Mouse (Mus musculus) thymus, postnatal 36 days (tissue): ENCODE data around the gene Fam178b.
"Not testable (repeated sequence)": the region's sequence is repeated elsewhere in the genome, so short reads cannot be mapped to it uniquely, and the experiment has no call there.

Experiments
- DNase-seq, 2 experiments: peaks; one replicate each; pipeline ENCODE4 v3.0.0; 2022; ENCODE audit warnings: mixed read lengths in 2 of 2

Fam178b gene

DNA sequence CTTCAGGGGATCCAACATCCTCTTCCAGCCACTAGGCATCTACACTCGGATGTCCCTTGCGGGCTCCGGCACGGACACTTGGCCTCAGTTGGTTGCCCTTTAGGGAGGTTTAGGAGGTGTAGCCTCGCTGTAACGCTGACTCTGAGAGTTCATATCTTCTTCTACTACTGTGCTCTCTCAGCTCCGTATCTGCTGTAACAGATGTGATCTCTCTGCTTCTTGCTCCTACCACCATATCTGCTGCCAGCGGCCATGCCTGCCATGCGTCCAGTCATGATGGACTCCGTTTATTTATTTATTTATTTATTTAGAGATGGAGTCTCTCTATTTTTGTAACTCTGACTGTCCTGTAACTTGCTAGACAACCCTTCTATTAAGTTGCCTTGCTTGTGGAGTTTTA lies 11.7 kb downstream of the Fam178b start:
- DNase-seq, result no peak

DNA sequence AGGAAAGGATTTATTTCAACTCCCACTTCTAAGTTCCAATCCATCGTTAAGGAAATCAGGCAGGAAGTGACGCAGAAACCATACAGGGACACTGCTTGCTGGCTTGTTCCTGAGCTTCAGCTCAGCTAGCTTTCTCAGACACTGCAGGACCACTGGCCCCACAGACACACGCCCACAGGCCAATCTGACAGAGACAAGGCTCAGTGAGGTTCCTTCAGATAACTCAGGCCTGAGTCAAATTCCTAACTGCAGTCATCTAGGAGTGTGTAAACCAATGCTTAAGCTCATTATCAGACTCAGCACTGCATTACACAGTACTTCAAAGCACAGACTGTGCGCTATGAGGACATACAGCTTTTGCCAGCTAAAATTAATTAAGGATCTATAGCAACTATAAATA lies 12.7 kb downstream of the Fam178b start:
- no peak for DNase-seq

DNA sequence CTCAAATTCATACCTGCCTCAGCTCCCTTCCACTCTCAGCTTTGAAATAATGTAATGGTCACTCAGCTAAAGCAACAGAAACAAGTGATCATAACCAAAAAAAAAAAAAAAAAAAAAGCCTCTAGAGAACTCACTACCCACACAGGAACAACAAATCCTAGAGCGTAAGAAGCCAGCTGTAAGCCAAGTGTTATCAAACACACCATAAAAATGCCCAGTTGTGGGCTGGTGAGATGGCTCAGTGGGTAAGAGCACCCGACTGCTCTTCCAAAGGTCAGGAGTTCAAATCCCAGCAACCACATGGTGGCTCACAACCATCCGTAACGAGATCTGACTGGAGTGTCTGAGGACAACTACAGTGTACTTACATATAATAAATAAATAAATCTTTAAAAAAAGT lies 15.0 kb downstream of the Fam178b start:
- not testable (repeated sequence) for DNase-seq

DNA sequence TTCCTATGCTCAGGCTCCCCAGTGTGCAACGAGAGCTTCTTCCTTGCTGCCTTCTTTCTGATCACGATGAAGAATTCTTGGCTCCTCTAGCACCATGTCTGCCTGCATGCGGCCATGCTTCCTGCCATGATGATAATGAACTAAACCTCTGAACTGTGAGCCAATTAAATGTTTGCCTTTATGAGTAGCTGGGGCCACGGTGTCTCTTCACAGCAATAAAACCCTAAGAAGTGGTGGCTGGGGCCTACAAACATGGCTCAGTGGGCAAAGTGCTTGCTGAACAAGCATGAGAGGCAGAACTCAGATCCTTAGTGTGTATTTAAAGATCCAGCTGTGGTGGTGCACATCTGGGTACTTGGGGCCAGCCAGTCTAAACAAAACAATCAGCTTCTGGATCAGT lies 17.0 kb downstream of the Fam178b start:
- no peak for DNase-seq

DNA sequence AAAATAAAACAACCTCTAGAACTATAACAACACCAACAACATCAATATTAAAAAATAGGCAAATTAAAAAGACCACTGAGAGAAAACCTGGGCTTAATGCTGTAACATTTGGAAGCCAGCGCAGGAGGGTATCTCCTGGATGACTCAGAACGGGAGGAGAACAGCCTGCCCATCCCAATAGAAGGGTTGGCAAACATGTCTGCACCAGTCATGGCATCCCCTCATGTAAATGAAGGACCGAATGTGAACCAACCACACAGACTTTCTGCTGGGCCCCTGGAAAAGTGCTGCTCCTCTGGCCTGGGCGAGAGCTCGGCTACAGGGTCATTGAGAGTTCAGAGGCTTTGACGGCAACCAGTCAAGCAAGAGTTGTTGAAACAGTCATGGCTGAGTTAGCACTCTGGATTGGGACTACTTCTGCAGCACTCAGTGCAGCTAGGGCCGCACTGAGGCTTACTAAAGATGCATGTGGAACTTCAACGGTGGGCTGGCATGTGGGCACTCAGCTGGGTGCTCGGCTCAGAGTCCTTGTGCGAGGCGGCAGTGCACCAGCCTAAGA lies 17.7 kb downstream of the Fam178b start:
- no peak for DNase-seq

DNA sequence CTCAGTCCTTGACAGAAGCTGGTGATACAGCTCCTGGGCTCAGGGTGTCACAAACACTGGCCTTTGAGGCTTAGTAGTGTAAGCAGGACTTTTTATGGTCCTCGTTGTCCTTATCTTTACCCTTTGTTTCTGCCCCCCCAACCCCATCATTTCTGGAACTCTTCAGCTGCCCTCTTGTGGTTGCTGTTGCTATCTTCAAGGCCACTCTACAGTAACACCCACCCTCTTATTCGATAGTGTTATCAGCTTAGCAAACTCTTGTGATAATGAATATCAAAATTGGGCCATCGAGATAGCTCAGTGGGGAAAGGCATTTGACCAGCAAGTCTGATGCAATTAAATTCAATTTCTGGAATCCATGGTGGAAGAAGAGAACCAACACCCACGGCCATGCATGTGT lies 18.5 kb downstream of the Fam178b start:
- DNase-seq, result no peak

DNA sequence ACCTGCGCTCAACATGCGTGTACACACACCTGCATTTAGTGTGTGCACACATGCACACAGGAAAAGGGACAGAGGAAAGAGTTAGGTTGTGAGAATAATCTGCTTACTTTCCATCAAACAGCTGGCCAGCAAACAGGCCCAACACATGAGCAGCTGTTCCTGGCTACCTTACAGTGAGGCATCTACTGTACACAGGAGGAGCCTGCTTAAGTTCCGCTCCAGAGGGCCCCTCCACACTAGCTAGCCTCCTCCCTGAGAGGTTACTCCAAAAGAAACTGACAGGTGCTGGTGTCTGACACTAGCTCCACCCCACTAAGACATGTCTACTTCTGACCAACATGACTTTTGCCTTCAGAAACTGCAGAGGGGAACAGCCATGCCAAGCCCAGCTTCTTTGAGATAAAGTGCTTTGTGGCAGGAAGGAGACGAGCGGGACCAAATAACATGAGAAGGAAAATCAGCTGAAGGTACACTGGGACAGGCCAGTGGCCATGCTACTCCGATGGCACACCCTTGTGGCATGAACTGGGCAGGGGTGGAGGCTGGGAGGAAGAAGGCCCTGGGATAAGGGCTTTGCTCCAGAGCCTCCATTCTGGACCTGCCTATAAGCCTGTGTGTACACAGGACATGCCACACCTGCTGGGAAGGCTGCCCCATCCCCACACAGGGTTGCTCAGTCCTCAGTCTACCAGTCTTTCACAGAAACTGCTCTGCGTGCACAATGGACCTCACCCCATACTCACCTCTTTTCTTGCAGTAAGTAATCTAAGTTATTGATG lies 24.2 kb downstream of the Fam178b start:
- DNase-seq, result no peak

DNA sequence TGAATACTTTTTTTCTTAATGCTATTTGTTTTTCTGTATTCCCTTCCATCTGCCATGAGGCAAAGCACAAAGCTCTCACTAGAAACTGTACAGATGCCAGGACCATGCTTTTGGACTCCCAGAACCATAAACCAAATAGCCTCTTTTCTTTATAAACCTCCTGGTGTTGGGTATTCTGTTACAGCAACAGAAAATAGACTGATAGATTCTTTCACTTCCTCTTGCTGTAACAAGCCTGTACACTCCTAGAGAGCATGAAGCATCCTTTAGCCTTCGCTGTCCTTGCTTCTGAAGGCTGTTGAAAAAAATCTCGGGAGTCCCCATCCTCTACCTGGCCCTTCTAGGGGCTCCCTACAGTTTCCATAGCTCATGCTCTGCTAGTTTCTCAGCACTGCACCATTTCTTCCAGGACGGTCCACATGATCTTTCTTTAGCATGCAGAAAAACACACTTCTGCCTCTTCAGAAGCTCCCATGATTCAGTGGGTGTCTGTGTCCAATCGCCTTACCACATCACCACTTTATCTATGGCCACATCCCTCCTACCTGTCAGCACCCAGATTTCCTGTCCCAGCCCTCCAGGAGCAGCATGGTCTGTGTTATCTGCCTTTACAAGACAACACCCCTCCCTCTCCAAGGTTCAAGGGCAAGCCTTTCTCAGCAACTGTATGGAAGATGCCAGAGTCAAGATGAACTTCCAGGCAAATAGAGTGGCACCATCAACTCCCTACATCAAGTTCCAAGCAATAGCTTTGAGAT lies 25.1 kb downstream of the Fam178b start:
- DNase-seq, result no peak

DNA sequence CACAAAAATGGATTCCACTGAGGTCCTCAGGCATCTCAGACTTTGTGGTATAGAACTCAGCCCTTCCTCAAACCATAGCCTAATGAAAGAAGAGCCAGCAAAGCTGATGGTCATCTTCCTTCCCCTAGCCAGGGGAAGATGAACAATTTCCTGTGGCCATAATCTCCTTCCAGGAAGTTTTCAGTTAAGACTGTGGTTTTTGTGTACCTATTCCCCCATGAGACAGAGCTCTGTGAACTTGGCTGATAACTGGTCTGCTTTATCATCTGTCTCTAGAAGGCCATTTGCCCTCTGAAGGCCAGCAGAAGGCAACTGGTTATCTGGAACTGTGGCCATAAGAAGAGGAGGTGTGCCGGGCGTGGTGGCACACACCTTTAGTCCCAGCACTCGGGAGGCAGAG lies 26.8 kb downstream of the Fam178b start:
- DNase-seq, result no peak

DNA sequence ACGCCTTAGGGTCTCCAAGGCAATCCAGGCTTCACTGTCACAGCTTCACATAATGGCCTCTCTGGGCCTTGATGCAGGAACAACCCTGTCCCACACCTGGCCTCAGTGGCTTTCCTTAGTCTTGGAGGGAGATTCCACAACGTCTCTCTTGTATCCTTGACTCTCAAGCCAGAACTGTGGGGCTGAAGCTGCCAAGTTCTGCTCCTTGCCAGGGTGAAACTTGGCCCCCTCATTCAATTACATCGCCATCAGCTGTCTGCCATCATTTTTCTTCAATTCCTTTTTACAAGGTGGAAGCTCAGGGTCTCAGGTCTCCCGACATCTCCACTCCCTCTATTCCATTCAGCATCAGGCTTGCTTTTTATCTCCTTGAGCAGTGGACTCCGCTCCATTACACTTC lies 27.9 kb downstream of the Fam178b start:
- no peak for DNase-seq

DNA sequence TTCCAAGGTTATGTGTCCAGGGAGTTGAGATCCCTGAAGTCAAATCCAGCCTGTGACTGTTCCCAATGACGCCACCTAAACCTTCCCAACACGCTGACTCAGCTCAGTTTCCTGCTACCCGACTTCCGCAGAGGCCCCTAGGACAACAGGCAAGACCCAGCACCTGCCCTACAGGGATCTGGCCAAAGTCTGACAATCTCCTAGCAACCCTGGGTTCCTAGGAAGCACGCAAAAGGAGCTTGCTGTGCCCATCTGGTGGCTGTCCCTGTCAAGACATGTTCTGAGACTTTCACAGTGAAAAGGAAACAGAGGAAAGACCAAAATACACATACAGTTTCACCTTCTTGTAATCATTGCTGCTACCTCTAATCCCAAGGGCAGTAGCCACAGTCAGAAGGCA lies 35.4 kb downstream of the Fam178b start:
- DNase-seq, result no peak

DNA sequence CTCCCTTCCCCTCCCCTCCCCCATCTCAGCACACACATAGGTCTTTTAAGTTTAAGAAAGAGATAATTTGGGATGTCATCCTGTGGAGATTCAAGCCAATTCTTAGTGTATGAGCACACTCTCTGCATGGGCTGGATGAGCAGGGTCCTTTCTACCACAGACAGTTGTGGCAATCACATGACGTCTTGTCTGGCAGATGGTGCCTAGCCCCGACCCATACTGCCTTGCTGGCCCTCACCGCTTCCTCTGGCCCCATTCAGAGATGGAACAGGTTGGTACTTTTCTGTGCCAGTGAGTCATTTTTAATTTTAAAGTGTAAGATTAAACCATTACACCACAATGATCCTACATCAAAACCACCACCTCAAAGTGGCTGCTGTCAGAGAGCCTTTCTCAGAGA lies 36.7 kb downstream of the Fam178b start:
- no peak for DNase-seq

DNA sequence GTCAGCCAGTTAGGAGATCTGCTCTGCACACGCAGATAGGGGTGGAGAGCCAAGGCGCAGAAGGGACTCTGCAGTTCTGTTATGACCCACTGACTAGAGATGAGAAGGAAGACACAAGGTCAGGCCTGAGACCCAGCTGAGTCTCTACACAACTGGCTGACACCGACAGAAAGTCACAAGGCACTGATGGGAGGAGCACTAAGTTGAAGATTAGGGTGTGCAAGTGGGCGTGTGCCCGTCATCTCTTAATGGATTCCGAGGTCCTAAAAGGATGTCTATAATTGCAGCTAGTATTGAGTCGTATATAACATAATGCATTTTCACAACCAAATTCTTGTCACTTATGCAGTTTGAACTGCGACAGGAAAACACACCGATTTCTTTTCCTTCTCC lies 38.4 kb downstream of the Fam178b start:
- no peak for DNase-seq

DNA sequence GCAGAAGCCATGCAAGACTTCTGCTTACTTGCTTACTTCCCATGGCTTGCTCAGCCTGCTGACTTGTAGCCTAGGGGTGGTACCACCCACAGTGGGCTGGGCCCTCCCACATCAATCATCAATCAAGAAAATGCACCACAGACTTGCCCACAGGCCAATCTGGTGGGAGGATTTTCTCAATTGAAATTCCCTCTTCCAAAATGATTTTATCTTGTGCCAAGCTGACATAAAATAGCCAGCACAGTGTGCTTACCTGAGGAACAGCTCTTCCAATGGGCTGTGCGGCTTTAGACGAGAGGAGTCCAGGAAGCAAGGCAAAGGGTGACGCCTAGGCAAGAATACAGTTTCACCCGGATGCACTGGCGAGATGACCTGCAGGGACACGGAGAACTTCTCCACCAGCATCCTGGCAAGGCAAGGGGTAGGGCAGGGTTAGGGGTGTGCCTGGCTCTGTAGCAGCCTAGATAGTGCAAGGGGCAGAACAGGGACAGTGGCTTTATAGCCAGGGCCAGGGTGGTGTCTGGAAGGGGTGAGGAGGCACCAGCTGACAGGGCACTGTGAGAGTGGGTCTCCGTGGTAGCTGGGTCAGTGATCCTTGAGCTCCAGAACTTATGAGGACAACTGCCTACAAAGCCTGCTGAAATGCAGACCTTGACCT lies 38.9 kb downstream of the Fam178b start:
- DNase-seq, result no peak

DNA sequence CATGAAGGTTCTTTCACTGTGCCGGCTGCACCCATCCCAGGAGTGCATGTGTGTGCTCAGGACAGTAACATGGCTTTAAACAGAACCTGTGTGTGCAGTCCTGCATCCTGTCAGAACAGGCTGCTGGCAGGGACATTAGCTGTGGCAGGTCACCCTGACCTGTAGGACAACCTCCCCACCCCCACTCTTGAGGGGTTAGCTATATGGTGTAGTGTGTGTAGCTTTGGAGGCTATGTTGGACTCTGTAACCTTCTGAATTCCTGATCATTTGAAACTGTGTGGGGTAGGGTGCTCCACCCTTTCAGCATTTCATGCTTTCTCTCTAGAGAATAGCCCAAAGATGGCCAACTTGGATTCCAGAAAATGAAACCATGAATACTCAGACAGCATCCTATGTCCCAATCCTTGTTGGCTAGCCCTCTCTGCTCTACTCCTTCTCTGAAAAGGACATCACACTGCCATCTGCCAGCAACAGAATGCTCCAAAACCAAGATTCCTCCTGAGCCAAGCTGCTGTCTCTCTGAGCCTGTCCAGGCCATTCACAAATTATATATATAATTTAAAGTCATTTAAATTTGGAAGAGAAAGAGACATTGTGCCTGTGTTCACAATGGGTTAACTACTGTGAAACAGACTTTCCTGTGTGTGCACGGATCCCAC lies 47.0 kb downstream of the Fam178b start:
- no peak for DNase-seq

DNA sequence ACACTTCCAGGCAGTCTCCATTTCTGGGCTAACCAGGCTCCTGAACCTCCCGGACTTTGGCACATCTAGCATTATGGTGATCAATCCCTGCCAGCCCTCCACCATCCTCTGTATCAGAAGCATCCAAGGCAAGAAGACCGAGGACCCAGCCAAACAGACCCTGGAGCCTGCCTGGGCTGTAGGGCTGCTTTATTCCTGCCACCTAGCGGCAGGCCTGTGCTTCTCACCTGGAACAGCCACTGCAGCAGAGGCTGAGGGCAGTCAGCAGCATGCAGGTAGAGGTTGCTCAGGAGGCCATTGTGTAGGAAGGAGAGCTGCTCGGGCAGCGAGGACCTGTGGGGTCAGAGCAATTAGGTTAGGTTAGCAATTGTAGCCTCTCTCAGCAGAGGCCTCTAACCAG lies 48.0 kb downstream of the Fam178b start:
- DNase-seq, result peak; percentile 69 to 74

DNA sequence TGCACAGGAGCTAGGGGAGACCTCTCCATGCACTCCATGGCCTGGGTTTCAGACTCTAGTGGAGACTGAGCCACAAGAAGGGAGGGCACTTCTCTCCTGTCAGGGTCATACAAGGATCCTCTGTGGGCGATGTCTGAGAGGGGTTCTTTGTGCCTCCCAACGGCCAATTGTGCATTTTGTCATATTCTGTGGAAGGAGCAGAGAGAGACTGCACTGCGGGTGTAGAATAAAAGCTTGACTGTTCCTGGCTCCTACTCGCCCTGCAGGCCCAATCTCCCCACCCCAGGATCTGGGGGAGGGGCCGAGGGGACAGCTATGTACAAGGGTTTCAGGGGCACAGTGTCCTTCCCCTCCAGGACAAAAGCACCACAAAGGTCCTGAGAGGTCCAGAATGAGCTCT lies 49.1 kb downstream of the Fam178b start:
- no peak for DNase-seq

DNA sequence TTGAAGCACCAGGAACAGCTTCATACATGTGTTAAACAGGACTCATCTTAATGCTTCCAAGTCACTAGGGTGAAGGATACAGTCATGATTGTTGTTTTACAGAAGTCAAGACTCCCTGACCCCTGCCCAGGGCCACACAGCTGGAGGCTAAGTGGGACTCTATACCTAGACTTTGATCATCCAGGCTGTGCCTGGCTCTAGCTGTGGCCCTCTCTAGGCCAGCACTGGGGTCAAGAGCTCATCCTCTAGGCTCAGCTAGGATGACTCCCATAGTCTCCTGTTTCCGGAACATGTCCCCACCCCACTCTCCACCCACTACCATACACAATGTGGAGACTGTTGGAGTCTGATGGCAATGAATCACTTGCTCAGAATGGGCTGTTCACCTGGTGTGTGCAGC lies 50.1 kb downstream of the Fam178b start:
- no peak for DNase-seq

DNA sequence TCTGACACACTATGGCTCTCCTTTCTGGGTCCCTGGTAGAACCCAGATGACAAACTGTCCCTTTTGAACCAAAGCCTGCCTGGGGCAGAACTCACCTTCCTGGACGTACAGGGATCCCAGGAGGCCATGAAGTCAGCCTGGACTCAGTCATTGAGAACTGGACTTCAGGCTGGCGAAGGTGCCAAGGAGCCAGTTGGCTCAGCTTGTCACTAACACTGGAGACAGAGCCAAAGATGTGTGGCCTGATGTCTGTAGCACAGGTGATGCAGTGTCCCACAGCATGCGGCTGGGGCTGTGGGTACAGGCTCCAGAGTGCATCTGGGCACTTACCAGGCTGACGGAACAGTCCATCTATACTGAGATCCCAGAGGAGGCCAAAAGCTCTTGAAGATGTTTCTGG lies 50.9 kb downstream of the Fam178b start:
- DNase-seq, result no peak

DNA sequence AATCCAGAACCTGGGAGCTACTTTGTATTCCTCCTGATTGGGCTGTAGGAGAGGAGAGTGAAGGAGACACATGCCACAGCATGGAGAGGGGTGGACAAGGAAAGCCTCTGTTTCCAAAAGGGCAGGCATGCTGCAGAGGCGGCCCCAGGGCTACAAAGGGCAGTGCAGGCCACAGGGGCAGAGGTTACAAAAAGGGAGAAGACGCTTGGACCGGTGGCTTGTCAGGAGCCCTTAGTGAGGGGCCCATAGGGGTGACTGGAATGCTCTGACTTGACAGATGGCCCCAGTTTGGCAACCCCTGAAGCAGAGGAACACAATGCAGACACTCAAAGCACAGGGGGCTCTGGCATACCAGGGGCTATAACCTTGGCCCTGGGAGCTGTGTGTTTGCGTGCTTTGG lies 51.6 kb downstream of the Fam178b start:
- no peak for DNase-seq

DNA sequence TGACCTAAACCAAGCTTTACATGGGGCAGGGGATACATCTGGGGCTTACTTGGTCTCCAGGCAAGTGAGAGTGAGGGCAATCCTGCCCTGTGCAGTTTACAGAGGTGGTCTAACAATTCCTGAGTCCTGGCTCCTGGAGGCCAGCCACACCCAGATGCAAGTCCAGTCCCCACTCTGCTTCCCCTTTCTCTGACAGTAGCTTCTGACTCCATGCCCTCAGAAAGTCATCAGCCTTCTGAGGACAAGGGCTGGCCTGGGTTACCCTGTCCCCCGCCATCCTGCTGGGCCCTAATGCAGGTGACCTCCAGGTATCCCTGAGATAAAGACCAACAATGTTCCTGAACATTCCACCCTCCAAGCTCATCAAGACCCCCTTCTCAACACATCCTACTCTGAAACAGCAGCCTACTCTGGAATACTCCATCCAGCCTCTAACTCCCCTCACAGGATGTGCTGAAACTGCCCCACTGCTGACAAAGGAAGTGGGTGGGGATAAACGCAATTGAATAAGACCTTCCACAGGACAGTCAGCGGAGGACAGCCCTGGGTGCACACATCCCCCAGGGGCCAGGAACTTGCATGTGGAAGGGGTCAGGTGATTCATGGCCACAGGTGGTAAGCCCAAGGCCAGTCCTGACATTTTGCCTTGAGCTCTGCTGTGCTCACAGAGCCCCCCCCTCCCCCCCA lies 52.8 kb downstream of the Fam178b start:
- DNase-seq, result no peak

DNA sequence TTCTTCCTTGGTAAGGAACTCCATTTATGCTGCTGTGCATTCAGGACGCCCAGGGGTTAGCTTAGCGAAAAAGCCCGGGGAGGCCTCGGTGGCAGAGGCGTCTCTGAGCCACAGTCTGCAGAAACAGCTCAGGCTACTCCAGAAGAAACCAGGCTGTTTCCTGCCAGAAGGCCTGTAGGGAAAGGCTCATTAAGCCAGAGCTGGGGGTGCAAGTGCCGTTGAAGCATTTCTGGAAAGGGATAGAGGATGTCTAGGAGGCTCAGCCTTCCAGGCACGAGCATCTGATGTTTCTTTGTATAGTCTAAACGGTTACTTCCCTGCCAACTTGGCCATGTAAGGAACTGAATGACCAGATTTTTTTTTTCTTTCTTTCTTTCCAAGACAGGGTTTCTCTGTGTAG lies 54.4 kb downstream of the Fam178b start:
- DNase-seq, result no peak

DNA sequence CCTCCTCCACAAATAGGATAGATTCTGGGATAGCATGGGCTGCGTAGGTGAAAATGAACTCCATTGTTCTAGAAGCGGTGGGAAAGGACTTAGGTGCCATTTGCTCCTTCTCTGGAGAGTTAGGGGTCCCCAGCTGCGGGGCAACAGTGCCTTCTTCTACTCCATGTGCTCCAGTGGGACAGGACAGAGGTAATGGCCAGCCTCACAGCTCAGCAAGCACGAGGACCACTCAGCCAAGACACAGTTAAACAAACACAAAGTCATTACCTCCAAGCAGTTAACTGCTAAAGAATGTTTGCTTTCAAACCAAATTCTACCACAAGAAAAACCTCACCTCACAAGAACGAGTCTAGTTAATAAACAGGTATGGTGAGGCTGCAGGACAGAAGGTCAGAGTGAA lies 57.5 kb downstream of the Fam178b start:
- no peak for DNase-seq
